Mouse (Mus musculus): ENCODE measurements around the gene Kng2.
"Not testable (repeated sequence)": the region's sequence is repeated elsewhere in the genome, so short reads cannot be mapped to it uniquely, and the experiment has no call there.

GRCm38 (mm10) chr16:23013786-23014185 lies 15.5 kb downstream of the Kng2 start:
- TF ChIP-seq CTCF (IDR thresholded peaks at IDR 0.05; ENCODE audit: borderline replicate concordance, extremely low read depth, insufficient read depth, insufficient read length); POLR2A (IDR thresholded peaks at IDR 0.05; ENCODE audit: borderline replicate concordance, extremely low read depth, insufficient read depth, insufficient read length, poor library complexity, severe bottlenecking): not testable (repeated sequence)
